10 mouse cellular contexts compared by ENCODE assay signal in the genomic region with DNA sequence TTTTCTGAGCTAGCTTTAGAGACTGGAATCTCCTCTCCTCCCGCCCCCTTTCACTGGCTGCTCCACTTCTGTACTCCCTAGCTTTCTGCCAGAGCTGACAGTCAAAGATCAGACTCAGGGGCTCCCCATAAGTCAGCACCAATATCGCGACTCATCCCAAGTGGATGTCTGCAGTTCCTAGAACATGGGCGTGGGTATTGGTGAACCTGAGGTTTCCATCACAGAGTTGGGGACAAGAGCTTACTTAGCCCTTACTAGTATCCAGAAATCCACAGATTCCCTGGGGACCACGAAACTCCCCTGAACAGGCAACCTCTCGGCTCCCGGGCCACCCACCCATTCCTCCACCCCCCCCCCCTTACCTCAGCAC. TPM values are rescaled to one million over a fixed set of nuclear protein-coding genes. Genes with fewer than 3 reads are reported as not detected.
DNase-seq lines count a peak whose midpoint lies in the region; ATAC-seq lines count a peak whose summit lies in the region.
"Had no signal": no experiment of that assay in that cellular context is flagged by ENCODE, and none has a peak within 500 bp of the region (broad histone marks: within the 10 kb centered on the region; RNA-seq: fewer than 3 reads in every experiment).

No protein-coding gene starts in this region.

- WGBS in kidney, embryonic 14.5 days: 3% methylated on average over 7 of the region's 7 CpGs
- WGBS in embryonic facial prominence, embryonic 14.5 days: 4% methylated on average over 7 of the region's 7 CpGs
- WGBS in hindbrain, embryonic 15.5 days: 4% methylated on average over 7 of the region's 7 CpGs

- no peak overlapping the region for H3K9ac ChIP-seq in kidney, embryonic 14.5 days (ENCODE audit: low read depth, low read length)
- H3K9ac ChIP-seq in embryonic facial prominence, embryonic 14.5 days (ENCODE audit: low read depth, low read length): no peak overlapping the region
- peak overlapping the region; percentile 79 for H3K9ac ChIP-seq in hindbrain, embryonic 15.5 days

- H3K4me1 ChIP-seq in kidney, embryonic 14.5 days (ENCODE audit: control insufficient read depth, insufficient read depth, low read length): no peaks in the 10 kb centered on the region
- H3K4me1 ChIP-seq in embryonic facial prominence, embryonic 14.5 days (ENCODE audit: control insufficient read depth, insufficient read depth, low read length): peaks cover 11% of the 10 kb centered on the region; the same call in 1 of the 2 replicates
- H3K4me1 ChIP-seq in hindbrain, embryonic 15.5 days (replicated peaks): peaks cover 17% of the 10 kb centered on the region

- ATAC-seq in kidney, embryonic 14.5 days (ENCODE audit: low FRiP score, low TSS enrichment): no peak; the same call in 1 of the 2 replicates
- ATAC-seq in embryonic facial prominence, embryonic 14.5 days (ENCODE audit: low read depth): no peak; the same call in 1 of the 2 replicates
- peak; percentile 70; the same call in 1 of the 2 replicates for ATAC-seq in hindbrain, embryonic 15.5 days (ENCODE audit: low FRiP score, low read depth)
- no peak for ATAC-seq in inflammation-experienced regulatory T-cells, adult 6 months
- ATAC-seq: Patski had no signal

- DNase-seq in kidney, postnatal 10 days: no peak
- DNase-seq in embryonic facial prominence, embryonic 14.5 days (ENCODE audit: low spot score): no peak
- peak; percentile 27 for DNase-seq in neural tube, embryonic 10.5 days (ENCODE audit: extremely low spot score, low spot score)
- DNase-seq in cerebellum, adult 11 months: no peak
- no peak for DNase-seq in gastrocnemius, postnatal 25 days
- DNase-seq: thymus, postnatal 25 days had no signal

- H3K9me3 ChIP-seq in kidney, embryonic 14.5 days (ENCODE audit: control insufficient read depth, low read length): no peaks in the 10 kb centered on the region
- H3K9me3 ChIP-seq in embryonic facial prominence, embryonic 14.5 days (ENCODE audit: control insufficient read depth, low read length): no peaks in the 10 kb centered on the region
- H3K9me3 ChIP-seq in hindbrain, embryonic 15.5 days: no peaks in the 10 kb centered on the region

- H3K4me3 ChIP-seq in kidney, embryonic 14.5 days (ENCODE audit: low read length): peak overlapping the region; percentile 47
- H3K4me3 ChIP-seq in embryonic facial prominence, embryonic 14.5 days (ENCODE audit: low read depth, low read length): peak overlapping the region; percentile 55
- H3K4me3 ChIP-seq in hindbrain, embryonic 15.5 days: peak overlapping the region; percentile 90

- no peak overlapping the region for H3K27ac ChIP-seq in kidney, embryonic 14.5 days (ENCODE audit: low read depth, low read length)
- H3K27ac ChIP-seq in embryonic facial prominence, embryonic 14.5 days (replicated peaks; ENCODE audit: low read depth, low read length): no peak overlapping the region
- H3K27ac ChIP-seq in hindbrain, embryonic 15.5 days (replicated peaks): peak overlapping the region; percentile 88

- peak overlapping the region; percentile 92 for H3K4me2 ChIP-seq in kidney, embryonic 14.5 days (replicated peaks; ENCODE audit: low read depth, low read length)
- H3K4me2 ChIP-seq in embryonic facial prominence, embryonic 14.5 days (ENCODE audit: low read depth, low read length): peak overlapping the region; percentile 84
- peak overlapping the region; percentile 86 for H3K4me2 ChIP-seq in hindbrain, embryonic 15.5 days

- H3K36me3 ChIP-seq in kidney, embryonic 14.5 days (ENCODE audit: control insufficient read depth, insufficient read depth, low read length): no peaks in the 10 kb centered on the region
- no peaks in the 10 kb centered on the region for H3K36me3 ChIP-seq in embryonic facial prominence, embryonic 14.5 days (ENCODE audit: control insufficient read depth, insufficient read depth, low read length)
- H3K36me3 ChIP-seq in hindbrain, embryonic 15.5 days: no peaks in the 10 kb centered on the region

- peaks cover 38% of the 10 kb centered on the region for H3K27me3 ChIP-seq in kidney, embryonic 14.5 days (ENCODE audit: control insufficient read depth, insufficient read depth, low read length)
- H3K27me3 ChIP-seq in embryonic facial prominence, embryonic 14.5 days (replicated peaks; ENCODE audit: control insufficient read depth, insufficient read depth, low read length): peaks cover 47% of the 10 kb centered on the region
- no peaks in the 10 kb centered on the region; the same call in 1 of the 2 replicates for H3K27me3 ChIP-seq in hindbrain, embryonic 15.5 days

RNA-seq across cellular contexts. Expression of a gene that starts 0.4 kb away (rescaled TPM):
- 3.5 and 4.8 TPM in 2 replicates for polyA plus RNA-seq in kidney, embryonic 14.5 days (2014; fragmentation: Nextera tagmentation; extraction: Ambion mirVana)
- polyA plus RNA-seq in embryonic facial prominence, embryonic 14.5 days (2014; fragmentation: Nextera tagmentation; extraction: Ambion mirVana): 3.2 and 4.5 TPM in 2 replicates
- 34.0 and 40.2 TPM in 2 replicates for polyA plus RNA-seq in hindbrain, embryonic 15.5 days (2015; fragmentation: Nextera tagmentation; extraction: Ambion mirVana)
- not detected for polyA plus RNA-seq in inflammation-experienced regulatory T-cells, adult 6 months (2017; shearing (Covaris generic))
- total RNA-seq in gastrocnemius, postnatal 25 days (2021): under 1 TPM; 0.08 to 0.11 TPM
- polyA plus RNA-seq: Patski had no signal
